Mouse (Mus musculus) G1E (cell line): ENCODE measurements around the gene Oas1h.

ENCODE experiments used
- CTCF ChIP-seq: IDR thresholded peaks from 2 replicates; pipeline ENCODE4 v1.5.1; 2012; ENCODE audit warnings: low read depth, low read length, inconsistent platforms, mixed read lengths
- GATA1 ChIP-seq: IDR thresholded peaks from 2 replicates; pipeline ENCODE4 v1.6.1; 2012; ENCODE audit warnings: borderline replicate concordance, low read length, inconsistent platforms, mixed read lengths
- GATA2 ChIP-seq: IDR thresholded peaks from 2 replicates; pipeline ENCODE4 v1.6.1; 2012; ENCODE audit warnings: low read depth, low read length, inconsistent platforms, borderline replicate concordance
- TAL1 ChIP-seq: conservative IDR thresholded peaks from 2 replicates; pipeline ENCODE4 v1.6.1; 2012; ENCODE audit warnings: low read depth, low read length, inconsistent platforms, mixed read lengths

DNA sequence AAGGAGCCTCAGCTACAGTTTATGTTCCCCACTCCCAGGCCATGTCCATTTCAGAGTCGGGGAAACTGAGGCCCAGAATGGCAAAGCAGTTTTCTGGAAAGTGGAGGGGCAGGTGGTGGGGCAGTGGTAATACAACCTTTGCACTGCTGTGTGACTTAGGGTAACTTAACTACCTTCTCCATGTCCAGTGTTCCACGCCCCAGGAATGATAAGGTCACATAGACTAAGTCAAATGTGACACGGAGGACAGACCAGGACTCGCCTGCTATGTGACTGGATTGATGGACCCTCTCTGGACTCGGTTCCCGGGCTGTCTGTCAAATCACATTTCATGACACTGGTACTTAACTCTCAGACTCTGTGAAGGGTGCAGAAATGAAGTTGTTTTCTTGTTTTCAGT is 48.2 kb upstream of the Oas1h start:
- no peak for TF ChIP-seq CTCF
- TF ChIP-seq GATA2: no peak
- no peak for TF ChIP-seq GATA1
- no peak for TF ChIP-seq TAL1
